Mouse (Mus musculus): ENCODE results near the gene Rtn4. TPM values are rescaled to one million over a fixed set of nuclear protein-coding genes. Genes with fewer than 3 reads are reported as not detected.
A peak's percentile ranks its signal among the peaks of the same experiment; 100 is the strongest.

Gene Rtn4
- polyA plus RNA-seq, 1 experiment from 2014 or later, result 42.8 TPM

DNA sequence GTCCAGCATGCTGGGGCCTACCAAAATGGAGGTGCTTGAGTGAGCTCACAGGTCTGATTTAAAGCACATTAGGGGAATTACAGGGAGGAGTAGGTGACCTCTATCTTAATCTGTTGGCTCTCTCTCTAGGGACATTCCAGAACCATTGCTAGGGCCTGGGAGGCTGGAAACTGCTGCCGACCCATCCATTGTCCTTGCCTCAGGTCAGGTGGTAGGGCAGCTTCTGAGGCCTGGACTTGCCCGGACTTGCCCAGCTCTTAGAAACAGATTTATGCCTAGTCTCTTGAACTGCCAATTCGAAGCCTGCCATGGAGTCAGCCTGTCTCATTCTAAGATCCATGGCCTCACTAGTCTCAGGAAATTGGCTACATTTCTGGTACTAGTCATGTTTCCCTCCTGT, 12.8 kb upstream of the Rtn4 start:
- no peaks in the 10 kb centered on the region for H3K4me1 ChIP-seq (ENCODE audit: insufficient read depth, low read length)
- no peaks in the 10 kb centered on the region for H3K27me3 ChIP-seq (ENCODE audit: insufficient read depth, low read length)
- no peaks in the 10 kb centered on the region for H3K36me3 ChIP-seq (ENCODE audit: insufficient read depth, low read length)
- no peak overlapping the region for H3K4me3 ChIP-seq (ENCODE audit: low read length)
- no peak overlapping the region for H3K4me2 ChIP-seq (replicated peaks; ENCODE audit: low read depth, low read length)
- H3K9ac ChIP-seq (replicated peaks; ENCODE audit: low read length), result no peak overlapping the region
- ATAC-seq (ENCODE audit: low FRiP score, low TSS enrichment), result no peak
- H3K27ac ChIP-seq (ENCODE audit: low read length), result no peak overlapping the region
- H3K9me3 ChIP-seq (ENCODE audit: low read length), result 0 out of 2 replicates have a peak, but pooled peaks cover 4% of the 10 kb centered on the region
- 62% methylated on average over 3 of the region's 3 CpGs for WGBS

DNA sequence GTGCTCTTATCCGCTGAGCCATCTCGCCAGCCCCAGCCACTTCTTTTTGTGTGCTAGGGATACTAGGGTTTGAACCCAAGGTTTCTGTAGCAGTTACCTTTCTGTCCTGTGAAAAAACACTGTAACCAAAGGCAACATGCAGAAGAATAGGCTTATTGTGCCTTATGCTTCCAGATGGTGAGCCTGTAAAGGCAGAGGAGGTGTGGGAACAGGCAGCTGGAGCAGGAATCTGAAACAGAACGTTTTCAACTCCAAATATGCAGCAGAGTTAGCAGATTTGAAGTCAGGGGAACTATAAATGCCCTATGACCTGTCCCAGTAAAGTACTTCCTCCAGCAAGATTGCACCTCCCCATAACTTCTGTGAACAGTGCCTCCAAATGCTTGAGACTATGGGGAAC, 12.0 kb upstream of the Rtn4 start:
- Histone ChIP-seq H3K27ac (ENCODE audit: low read length) (no peak overlapping the region), H3K4me1 (ENCODE audit: insufficient read depth, low read length) (no peaks in the 10 kb centered on the region), H3K36me3 (ENCODE audit: insufficient read depth, low read length) (no peaks in the 10 kb centered on the region), H3K27me3 (ENCODE audit: insufficient read depth, low read length) (no peaks in the 10 kb centered on the region), H3K9me3 (ENCODE audit: low read length) (0 out of 2 replicates have a peak, but pooled peaks cover 4% of the 10 kb centered on the region), H3K4me2 (replicated peaks; ENCODE audit: low read depth, low read length) (no peak overlapping the region), H3K4me3 (ENCODE audit: low read length) (no peak overlapping the region), H3K9ac (replicated peaks; ENCODE audit: low read length) (no peak overlapping the region)
- 78% methylated on average over 3 of the region's 3 CpGs for WGBS
- no peak for ATAC-seq (ENCODE audit: low FRiP score, low TSS enrichment)

DNA sequence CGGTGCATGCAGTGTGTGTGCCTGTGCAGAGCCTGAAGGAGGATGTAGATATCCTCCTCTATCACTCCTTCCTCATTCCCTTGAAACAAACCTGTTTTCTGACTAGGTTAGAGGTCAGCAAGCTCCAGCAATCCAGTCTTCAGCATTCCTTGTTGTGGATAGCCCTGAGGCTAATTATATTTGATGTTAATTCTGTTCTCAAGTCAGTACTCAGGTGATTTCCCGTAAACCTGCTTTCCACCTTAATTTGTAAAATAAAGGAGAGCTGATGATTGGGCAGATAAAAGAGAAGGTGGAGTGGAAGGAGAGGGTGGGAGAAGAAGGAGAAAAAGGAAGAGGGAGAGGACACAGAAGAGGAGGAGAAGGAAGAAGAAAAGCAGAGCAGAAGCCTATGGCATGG, 8.5 kb upstream of the Rtn4 start:
- no peaks in the 10 kb centered on the region for H3K9me3 ChIP-seq (ENCODE audit: low read length)
- H3K4me1 ChIP-seq (ENCODE audit: insufficient read depth, low read length), result no peaks in the 10 kb centered on the region
- no peaks in the 10 kb centered on the region for H3K27me3 ChIP-seq (ENCODE audit: insufficient read depth, low read length)
- H3K27ac ChIP-seq (ENCODE audit: low read length), result no peak overlapping the region
- no peak overlapping the region for H3K9ac ChIP-seq (replicated peaks; ENCODE audit: low read length)
- no peak overlapping the region for H3K4me2 ChIP-seq (replicated peaks; ENCODE audit: low read depth, low read length)
- WGBS, result 73% methylated on average over 2 of the region's 2 CpGs
- ATAC-seq (ENCODE audit: low FRiP score, low TSS enrichment), result no peak
- no peak overlapping the region for H3K4me3 ChIP-seq (ENCODE audit: low read length)
- no peaks in the 10 kb centered on the region for H3K36me3 ChIP-seq (ENCODE audit: insufficient read depth, low read length)

DNA sequence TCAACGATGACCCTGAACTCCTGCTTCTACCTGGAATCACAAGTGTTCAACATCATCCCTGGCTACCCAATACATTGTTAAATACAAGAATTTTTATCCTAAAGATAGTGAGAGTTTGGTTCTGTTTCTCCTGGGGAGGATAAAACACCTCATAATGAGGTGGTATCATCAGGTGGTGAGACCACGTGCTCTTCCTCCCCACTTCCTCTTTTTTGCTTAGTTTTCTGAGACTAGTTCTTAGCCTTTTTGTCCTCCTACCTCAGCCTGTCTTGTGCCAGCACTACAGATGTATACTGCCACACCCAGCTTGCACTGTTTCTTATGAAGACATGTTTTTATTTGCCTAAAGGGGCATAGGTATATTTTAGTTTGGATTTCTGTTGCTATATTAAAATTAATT, 6.6 kb upstream of the Rtn4 start:
- Histone ChIP-seq H3K4me1 (ENCODE audit: insufficient read depth, low read length) (no peaks in the 10 kb centered on the region), H3K36me3 (ENCODE audit: insufficient read depth, low read length) (no peaks in the 10 kb centered on the region), H3K4me2 (replicated peaks; ENCODE audit: low read depth, low read length) (no peak overlapping the region), H3K27ac (ENCODE audit: low read length) (no peak overlapping the region), H3K4me3 (ENCODE audit: low read length) (no peak overlapping the region), H3K9me3 (ENCODE audit: low read length) (no peaks in the 10 kb centered on the region), H3K27me3 (ENCODE audit: insufficient read depth, low read length) (no peaks in the 10 kb centered on the region), H3K9ac (replicated peaks; ENCODE audit: low read length) (no peak overlapping the region)
- WGBS, result 80% methylated on average over 2 of the region's 2 CpGs
- ATAC-seq (ENCODE audit: low FRiP score, low TSS enrichment), result no peak

DNA sequence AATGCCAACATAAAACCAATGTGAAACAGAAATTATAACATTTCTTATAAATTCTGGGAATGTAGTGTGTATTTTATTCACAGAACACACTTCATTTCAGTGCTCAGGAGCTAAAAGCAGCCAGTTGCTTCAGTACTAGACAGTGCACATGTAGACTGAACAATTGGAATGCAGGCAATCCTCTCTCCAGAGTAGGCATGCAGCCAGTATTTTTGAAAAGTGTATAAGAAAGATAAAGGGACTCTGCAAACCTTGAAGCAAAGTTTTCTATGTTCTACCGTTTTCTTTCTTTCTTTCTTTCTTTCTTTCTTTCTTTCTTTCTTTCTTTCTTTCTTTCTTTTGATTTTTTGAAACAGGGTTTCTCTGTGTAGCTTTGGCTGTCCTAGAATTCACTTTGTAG, 1.2 kb upstream of the Rtn4 start:
- no peak for ATAC-seq (ENCODE audit: low FRiP score, low TSS enrichment)
- Histone ChIP-seq H3K9me3 (ENCODE audit: low read length) (no peaks in the 10 kb centered on the region), H3K27ac (ENCODE audit: low read length) (no peak overlapping the region), H3K36me3 (ENCODE audit: insufficient read depth, low read length) (no peaks in the 10 kb centered on the region), H3K27me3 (ENCODE audit: insufficient read depth, low read length) (no peaks in the 10 kb centered on the region), H3K4me3 (ENCODE audit: low read length) (no peak overlapping the region), H3K9ac (replicated peaks; ENCODE audit: low read length) (no peak overlapping the region), H3K4me1 (ENCODE audit: insufficient read depth, low read length) (peaks cover 3% of the 10 kb centered on the region; the same call in 1 of the 2 replicates), H3K4me2 (replicated peaks; ENCODE audit: low read depth, low read length) (no peak overlapping the region)
- 82% methylated on average over 1 of the region's 1 CpGs for WGBS

DNA sequence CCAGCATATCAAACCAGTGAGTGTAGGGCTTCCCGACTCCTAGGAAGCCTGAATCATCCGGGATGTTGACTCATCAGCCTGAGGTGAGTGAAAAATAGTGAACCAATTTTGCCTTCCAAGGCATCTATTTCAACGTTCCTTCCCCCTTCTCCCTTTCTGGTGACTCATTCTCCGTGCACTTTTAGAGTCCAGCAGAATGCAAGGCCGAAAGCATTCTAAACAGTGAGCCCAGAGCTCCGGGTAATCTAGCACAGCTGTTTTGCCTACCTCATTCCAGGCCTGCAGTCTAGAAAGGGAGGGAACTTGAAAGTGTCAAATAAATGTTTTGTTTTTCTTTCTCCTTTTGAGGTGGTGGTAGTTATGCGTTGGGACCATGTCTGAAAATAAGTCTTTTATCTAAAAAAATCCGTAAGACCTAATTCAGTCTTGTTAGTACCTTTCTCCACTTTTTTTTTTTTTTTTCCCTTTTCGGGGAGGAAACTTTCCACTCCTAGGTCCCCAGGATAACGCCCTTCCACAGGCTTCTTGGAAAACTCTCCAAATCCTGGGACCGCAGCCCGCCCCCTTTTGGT, 550 bp upstream of the Rtn4 start:
- Histone ChIP-seq H3K9ac (replicated peaks; ENCODE audit: low read length) (no peak overlapping the region), H3K27ac (ENCODE audit: low read length) (peak overlapping the region; percentile 56; the same call in 1 of the 2 replicates), H3K4me1 (ENCODE audit: insufficient read depth, low read length) (peaks cover 9% of the 10 kb centered on the region; the same call in 1 of the 2 replicates), H3K36me3 (ENCODE audit: insufficient read depth, low read length) (peaks cover 4% of the 10 kb centered on the region; the same call in 1 of the 2 replicates), H3K27me3 (ENCODE audit: insufficient read depth, low read length) (no peaks in the 10 kb centered on the region), H3K4me2 (replicated peaks; ENCODE audit: low read depth, low read length) (peak overlapping the region; percentile 46), H3K9me3 (ENCODE audit: low read length) (no peaks in the 10 kb centered on the region), H3K4me3 (ENCODE audit: low read length) (peak overlapping the region; percentile 24; the same call in 1 of the 2 replicates)
- WGBS, result 13% methylated on average over 12 of the region's 12 CpGs
- ATAC-seq (ENCODE audit: low FRiP score, low TSS enrichment), result no peak; the same call in 1 of the 2 replicates

DNA sequence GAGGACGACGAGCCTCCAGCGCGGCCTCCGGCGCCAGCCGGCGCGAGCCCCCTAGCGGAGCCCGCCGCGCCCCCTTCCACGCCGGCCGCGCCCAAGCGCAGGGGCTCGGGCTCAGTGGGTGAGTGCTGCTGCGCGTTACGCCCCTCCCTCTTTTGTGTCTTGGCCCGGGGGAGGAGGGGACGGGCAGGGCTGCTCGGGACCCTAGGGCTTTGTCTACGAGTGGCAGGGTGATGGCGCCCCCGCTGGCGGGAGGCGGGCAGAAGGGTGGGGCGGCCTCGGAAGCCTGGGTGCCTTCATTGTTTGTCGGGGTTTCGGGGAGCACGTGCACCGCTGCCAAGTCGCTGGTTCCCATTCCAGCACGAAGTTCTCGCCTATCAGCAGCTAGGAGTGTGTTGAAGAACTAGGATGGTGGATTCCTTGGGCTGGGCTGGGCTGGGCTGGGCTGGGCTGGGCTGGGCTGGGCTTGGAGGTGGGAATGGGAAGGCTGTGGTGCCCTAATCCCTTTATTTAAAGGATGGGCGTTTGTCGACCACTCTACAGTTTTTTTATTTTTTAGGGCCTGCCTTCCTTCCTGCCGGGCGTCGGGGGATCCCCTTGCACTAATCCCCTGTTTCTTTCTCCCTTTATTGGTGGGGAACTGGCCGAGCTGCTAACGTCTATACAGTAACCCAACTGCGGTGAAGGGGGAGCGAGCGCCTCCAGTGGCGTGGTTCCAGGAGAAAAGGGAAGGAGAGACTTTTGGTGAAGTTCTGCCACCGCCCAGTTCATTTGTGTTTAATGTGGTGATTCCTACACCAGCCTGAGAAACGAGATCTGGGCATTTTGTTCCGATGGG, 1.0 kb downstream of the Rtn4 start:
- H3K4me3 ChIP-seq (ENCODE audit: low read length), result peak overlapping the region; percentile 96
- H3K4me2 ChIP-seq (replicated peaks; ENCODE audit: low read depth, low read length), result peak overlapping the region; percentile 61
- H3K9ac ChIP-seq (replicated peaks; ENCODE audit: low read length), result peak overlapping the region; percentile 98
- peaks cover 4% of the 10 kb centered on the region; the same call in 1 of the 2 replicates for H3K36me3 ChIP-seq (ENCODE audit: insufficient read depth, low read length)
- 1% methylated on average over 50 of the region's 53 CpGs for WGBS
- peaks cover 11% of the 10 kb centered on the region; the same call in 1 of the 2 replicates for H3K4me1 ChIP-seq (ENCODE audit: insufficient read depth, low read length)
- peak overlapping the region; percentile 97 for H3K27ac ChIP-seq (ENCODE audit: low read length)
- no peaks in the 10 kb centered on the region for H3K27me3 ChIP-seq (ENCODE audit: insufficient read depth, low read length)
- ATAC-seq (ENCODE audit: low FRiP score, low TSS enrichment), result peak; percentile 93
- no peaks in the 10 kb centered on the region for H3K9me3 ChIP-seq (ENCODE audit: low read length)

DNA sequence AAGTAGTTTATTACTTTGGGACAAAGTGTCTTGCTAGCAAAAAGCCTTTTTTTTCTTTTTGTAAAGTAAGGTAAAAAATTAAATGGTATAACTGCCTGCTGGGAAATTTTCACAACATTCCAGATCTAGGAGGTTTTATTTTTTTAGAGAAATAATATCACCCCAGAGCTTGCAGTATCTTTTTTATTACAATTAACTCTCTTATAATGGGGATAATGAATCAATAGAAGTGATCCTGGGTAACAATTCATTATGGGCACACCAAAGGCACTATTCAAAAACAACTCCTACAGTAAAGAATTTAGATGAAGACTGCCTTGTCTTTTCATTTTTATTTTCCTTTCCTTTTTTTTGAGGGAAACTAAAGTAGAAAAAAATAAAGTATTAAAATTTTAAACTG, 2.0 kb downstream of the Rtn4 start:
- H3K4me1 ChIP-seq (ENCODE audit: insufficient read depth, low read length), result peaks cover 11% of the 10 kb centered on the region; the same call in 1 of the 2 replicates
- no peak for ATAC-seq (ENCODE audit: low FRiP score, low TSS enrichment)
- no peak overlapping the region for H3K4me2 ChIP-seq (replicated peaks; ENCODE audit: low read depth, low read length)
- H3K27me3 ChIP-seq (ENCODE audit: insufficient read depth, low read length), result no peaks in the 10 kb centered on the region
- no peak overlapping the region for H3K4me3 ChIP-seq (ENCODE audit: low read length)
- peaks cover 4% of the 10 kb centered on the region; the same call in 1 of the 2 replicates for H3K36me3 ChIP-seq (ENCODE audit: insufficient read depth, low read length)
- H3K27ac ChIP-seq (ENCODE audit: low read length), result no peak overlapping the region
- no peak overlapping the region for H3K9ac ChIP-seq (replicated peaks; ENCODE audit: low read length)
- H3K9me3 ChIP-seq (ENCODE audit: low read length), result no peaks in the 10 kb centered on the region

DNA sequence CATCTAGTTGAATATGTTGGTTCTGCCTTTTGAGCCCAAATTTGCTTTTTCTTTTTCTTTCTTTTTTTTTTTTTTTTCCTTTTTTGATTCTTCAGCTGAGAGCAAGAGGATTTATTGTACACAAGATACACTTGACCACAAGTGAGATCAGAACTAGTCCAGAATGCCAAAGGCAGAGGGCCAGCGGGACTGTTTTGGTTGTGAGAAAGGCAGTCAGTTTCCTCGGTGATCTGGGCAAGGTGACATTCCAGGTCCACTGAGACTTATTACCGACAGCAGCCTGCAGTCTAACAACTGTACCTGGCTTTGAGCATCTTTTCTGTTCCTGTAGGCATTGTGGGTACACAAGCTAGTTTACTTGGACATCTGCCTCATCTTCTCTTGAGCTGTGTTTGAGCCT, 10.0 kb downstream of the Rtn4 start:
- 76% methylated on average over 3 of the region's 3 CpGs for WGBS
- ATAC-seq (ENCODE audit: low FRiP score, low TSS enrichment), result no peak
- H3K9ac ChIP-seq (replicated peaks; ENCODE audit: low read length), result no peak overlapping the region

DNA sequence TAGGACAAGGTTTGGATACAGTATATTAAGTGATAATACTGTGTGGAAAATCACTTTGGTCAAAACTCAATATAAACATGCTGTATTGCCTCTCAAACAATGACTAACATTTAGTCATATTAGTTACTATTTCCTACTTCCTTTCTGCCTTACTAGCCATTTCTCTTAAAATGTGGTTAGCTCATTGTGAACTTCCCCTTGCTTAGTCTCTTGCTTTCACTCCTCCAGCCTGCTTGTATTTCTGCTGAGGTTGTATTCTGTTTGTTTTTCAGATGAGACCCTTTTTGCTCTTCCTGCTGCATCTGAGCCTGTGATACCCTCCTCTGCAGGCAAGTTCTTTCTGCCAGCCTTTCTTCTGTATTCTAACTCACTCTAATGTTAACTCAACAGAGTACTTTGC, 12.5 kb downstream of the Rtn4 start:
- no peak overlapping the region for H3K4me3 ChIP-seq (ENCODE audit: low read length)
- H3K9ac ChIP-seq (replicated peaks; ENCODE audit: low read length), result no peak overlapping the region
- no peaks in the 10 kb centered on the region for H3K9me3 ChIP-seq (ENCODE audit: low read length)
- peaks cover 12% of the 10 kb centered on the region; the same call in 1 of the 2 replicates for H3K36me3 ChIP-seq (ENCODE audit: insufficient read depth, low read length)
- H3K27me3 ChIP-seq (ENCODE audit: insufficient read depth, low read length), result no peaks in the 10 kb centered on the region
- no peak overlapping the region for H3K27ac ChIP-seq (ENCODE audit: low read length)
- H3K4me1 ChIP-seq (ENCODE audit: insufficient read depth, low read length), result 0 out of 2 replicates have a peak, but pooled peaks cover 3% of the 10 kb centered on the region
- ATAC-seq (ENCODE audit: low FRiP score, low TSS enrichment), result no peak
- H3K4me2 ChIP-seq (replicated peaks; ENCODE audit: low read depth, low read length), result no peak overlapping the region

More for the DNA sequence above, 10.0 kb downstream of the Rtn4 start:
- 0 out of 2 replicates have a peak, but pooled peaks cover 3% of the 10 kb centered on the region for H3K4me1 ChIP-seq (ENCODE audit: insufficient read depth, low read length)
- no peak overlapping the region for H3K4me2 ChIP-seq (replicated peaks; ENCODE audit: low read depth, low read length)
- no peaks in the 10 kb centered on the region for H3K27me3 ChIP-seq (ENCODE audit: insufficient read depth, low read length)
- peaks cover 11% of the 10 kb centered on the region; the same call in 1 of the 2 replicates for H3K36me3 ChIP-seq (ENCODE audit: insufficient read depth, low read length)
- H3K27ac ChIP-seq (ENCODE audit: low read length), result no peak overlapping the region
- H3K9me3 ChIP-seq (ENCODE audit: low read length), result no peaks in the 10 kb centered on the region
- H3K4me3 ChIP-seq (ENCODE audit: low read length), result no peak overlapping the region
